ENCODE assay signal across 9 mouse cellular contexts in genomic region chr3:146769940-146770659, GRCm38 (mm10). TPM values are rescaled to one million over a fixed set of nuclear protein-coding genes. Genes with fewer than 3 reads are reported as not detected.
DNase-seq lines count a peak whose midpoint lies in the region; ATAC-seq and TF ChIP-seq lines count a peak whose summit lies in the region.
"Had no signal": no experiment of that assay in that cellular context is flagged by ENCODE, and none has a peak within 500 bp of the region (broad histone marks: within the 10 kb centered on the region; RNA-seq: fewer than 3 reads in every experiment).

No protein-coding gene starts in this region.

- peak overlapping the region; percentile 44; the same call in 1 of the 2 replicates for H3K9ac ChIP-seq in heart, embryonic 12.5 days
- peak overlapping the region; percentile 62 for H3K9ac ChIP-seq in hindbrain, embryonic 15.5 days
- peak overlapping the region; percentile 6; the same call in 1 of the 2 replicates for H3K9ac ChIP-seq in liver, embryonic 14.5 days (replicated peaks)

- no peak for TF ChIP-seq EP300 in liver, embryonic 14.5 days (IDR thresholded peaks at IDR 0.05; ENCODE audit: low read depth)

- H3K4me1 ChIP-seq in heart, embryonic 12.5 days (replicated peaks): peaks cover 39% of the 10 kb centered on the region
- peaks cover 35% of the 10 kb centered on the region for H3K4me1 ChIP-seq in embryonic facial prominence, embryonic 10.5 days
- peaks cover 43% of the 10 kb centered on the region for H3K4me1 ChIP-seq in hindbrain, embryonic 15.5 days (replicated peaks)
- peaks cover 2 to 13% of the 10 kb centered on the region in 2 experiments; a peak in 2 of 4 replicates for H3K4me1 ChIP-seq in liver, embryonic 14.5 days (replicated peaks; ENCODE audit: control insufficient read depth in 2 of 2, insufficient read depth in 2 of 2, low read length in 1 of 2)

- intact Hi-C loops in heart, postnatal 14 days (cut with DNase I): loop anchor here (5.0 kb wide), 1 partner anchor 83 kb away; the partner anchor contains the start of gene Samd13

- 11% methylated on average over 17 of the region's 17 CpGs for WGBS in heart, embryonic 12.5 days
- 20% methylated on average over 17 of the region's 17 CpGs for WGBS in embryonic facial prominence, embryonic 10.5 days
- 6% methylated on average over 17 of the region's 17 CpGs for WGBS in hindbrain, embryonic 15.5 days
- WGBS in liver, embryonic 14.5 days (ENCODE audit: insufficient replicate concordance): 46% methylated on average over 17 of the region's 17 CpGs

- DNase-seq in heart, postnatal 14 days: no peak
- no peak for DNase-seq in embryonic facial prominence, embryonic 10.5 days (ENCODE audit: low spot score)
- no peak for DNase-seq in liver, embryonic 14.5 days (ENCODE audit: low read depth in 3 of 3, low spot score in 3 of 3)
- peak; percentile 38 to 54 for DNase-seq in right cerebral cortex, postnatal 36 days (ENCODE audit: low spot score in 2 of 2)
- no peak for DNase-seq in adrenal gland, adult 18-20 months (ENCODE audit: low spot score in 2 of 2)
- no peak for DNase-seq in spleen, postnatal 10 days (ENCODE audit: low spot score in 2 of 2)

- no peaks in the 10 kb centered on the region for H3K27me3 ChIP-seq in heart, embryonic 12.5 days (replicated peaks)
- H3K27me3 ChIP-seq in embryonic facial prominence, embryonic 10.5 days (replicated peaks; ENCODE audit: low read depth, poor library complexity, severe bottlenecking): no peaks in the 10 kb centered on the region
- no peaks in the 10 kb centered on the region for H3K27me3 ChIP-seq in hindbrain, embryonic 15.5 days
- H3K27me3 ChIP-seq in liver, embryonic 14.5 days (ENCODE audit: control insufficient read depth, insufficient read depth, low read length): no peaks in the 10 kb centered on the region
- H3K27me3 ChIP-seq: CH12.LX had no signal

- ATAC-seq in heart, embryonic 12.5 days (ENCODE audit: insufficient number of reproducible peaks, low FRiP score): peak; percentile 34; the same call in 1 of the 2 replicates
- peak; percentile 83 for ATAC-seq in hindbrain, embryonic 15.5 days (ENCODE audit: low FRiP score, low read depth)
- no peak for ATAC-seq in liver, embryonic 14.5 days (ENCODE audit: insufficient read depth)

- H3K36me3 ChIP-seq in heart, embryonic 12.5 days: no peaks in the 10 kb centered on the region
- peaks cover 8% of the 10 kb centered on the region for H3K36me3 ChIP-seq in embryonic facial prominence, embryonic 10.5 days (replicated peaks)
- no peaks in the 10 kb centered on the region for H3K36me3 ChIP-seq in hindbrain, embryonic 15.5 days
- no peaks in the 10 kb centered on the region for H3K36me3 ChIP-seq in liver, embryonic 14.5 days (replicated peaks; ENCODE audit: control insufficient read depth, insufficient read depth, low read depth)

- peak overlapping the region; percentile 34 for H3K4me3 ChIP-seq in heart, embryonic 12.5 days
- H3K4me3 ChIP-seq in embryonic facial prominence, embryonic 10.5 days: peak overlapping the region; percentile 33
- H3K4me3 ChIP-seq in hindbrain, embryonic 15.5 days: peak overlapping the region; percentile 51
- H3K4me3 ChIP-seq in liver, embryonic 14.5 days (ENCODE audit: insufficient read depth in 1 of 2, low read depth in 2 of 2, low read length in 2 of 2): peak overlapping the region in 1 of 2 experiments; percentile 6; a peak in 1 of 4 replicates

- peak overlapping the region; percentile 70 for H3K4me2 ChIP-seq in heart, embryonic 12.5 days
- H3K4me2 ChIP-seq in hindbrain, embryonic 15.5 days: peak overlapping the region; percentile 58
- H3K4me2 ChIP-seq in liver, embryonic 14.5 days (ENCODE audit: low read depth): peak overlapping the region; percentile 48

- no peaks in the 10 kb centered on the region for H3K9me3 ChIP-seq in heart, embryonic 12.5 days (replicated peaks)
- no peaks in the 10 kb centered on the region for H3K9me3 ChIP-seq in embryonic facial prominence, embryonic 10.5 days
- H3K9me3 ChIP-seq in hindbrain, embryonic 15.5 days: no peaks in the 10 kb centered on the region
- no peaks in the 10 kb centered on the region for H3K9me3 ChIP-seq in liver, embryonic 14.5 days (ENCODE audit: control insufficient read depth, low read length)

- H3K27ac ChIP-seq in heart, embryonic 12.5 days (ENCODE audit: poor library complexity, severe bottlenecking): peak overlapping the region; percentile 71
- no peak overlapping the region for H3K27ac ChIP-seq in embryonic facial prominence, embryonic 10.5 days (replicated peaks)
- peak overlapping the region; percentile 93 for H3K27ac ChIP-seq in hindbrain, embryonic 15.5 days (replicated peaks)
- no peak overlapping the region for H3K27ac ChIP-seq in liver, embryonic 14.5 days

- no peak for TF ChIP-seq CTCF in liver, embryonic 14.5 days (IDR thresholded peaks at IDR 0.05; ENCODE audit: low read depth)

RNA-seq across cellular contexts. Expression of gene Prkacb, which starts 42.7 kb away (rescaled TPM):
- 64.8 and 66.0 TPM in 2 replicates for polyA plus RNA-seq in heart, embryonic 12.5 days (2016; fragmentation: Nextera tagmentation; extraction: Ambion mirVana)
- total RNA-seq in heart, postnatal 14 days (2021): 10 to 100 TPM; 62.5 to 68.3 TPM
- 64.3 and 67.6 TPM in 2 replicates for polyA plus RNA-seq in embryonic facial prominence, embryonic 10.5 days (2016; fragmentation: Nextera tagmentation; extraction: Ambion mirVana)
- 181 and 186 TPM in 2 replicates for polyA plus RNA-seq in hindbrain, embryonic 15.5 days (2015; fragmentation: Nextera tagmentation; extraction: Ambion mirVana)
- polyA plus RNA-seq in liver, embryonic 14.5 days (2012; rRNA removed): 4.8 and 6.1 TPM in 2 replicates
- 10.9 and 12.5 TPM in 2 replicates for polyA plus RNA-seq in liver, embryonic 14.5 days (2014; fragmentation: Nextera tagmentation; extraction: Ambion mirVana)
- total RNA-seq in adrenal gland, adult 18-20 months (2021): 100 to 1,000 TPM in 1 of 2 experiments, 10 to 100 TPM in 1; 99.8 to 120 TPM

Comparison
In these comparisons a context has a peak if more than half of its experiments do, and no peak if none do; other contexts are left out.
1. H3K27ac ChIP-seq: peak in heart, embryonic 12.5 days (single experiment) and hindbrain, embryonic 15.5 days (single experiment); none in embryonic facial prominence, embryonic 10.5 days (single experiment) and liver, embryonic 14.5 days (single experiment).
2. H3K9ac ChIP-seq: peak in every context shown above with its lines; median percentile 62 in hindbrain, embryonic 15.5 days; 44 in heart, embryonic 12.5 days; 6 in liver, embryonic 14.5 days.
3. DNase-seq: peak in right cerebral cortex, postnatal 36 days (2 of 2); none in heart, postnatal 14 days (0 of 2), embryonic facial prominence, embryonic 10.5 days (single experiment), liver, embryonic 14.5 days (0 of 3), adrenal gland, adult 18-20 months (0 of 2) and spleen, postnatal 10 days (0 of 2).
4. Peak in every context shown above with its lines, with median percentiles within 50 percentile points of each other: H3K4me2 ChIP-seq.